Mouse (Mus musculus) ES-Bruce4 (cell line): ENCODE measurements around the gene Psmd11. TPM values are rescaled to one million over a fixed set of nuclear protein-coding genes. Genes with fewer than 3 reads are reported as not detected.

ENCODE experiments used
- H3K27ac ChIP-seq: 2 replicates; pipeline ENCODE4 v1.5.1; 2012; ENCODE audit warnings: low read length, inconsistent platforms; ENCODE audit not compliant: insufficient read depth
- H3K27me3 ChIP-seq: 2 replicates; pipeline ENCODE4 v1.6.1; 2012; ENCODE audit warnings: mild to moderate bottlenecking, low read length, inconsistent platforms; ENCODE audit not compliant: control insufficient read depth, poor library complexity, insufficient read depth, severe bottlenecking
- H3K36me3 ChIP-seq: 2 replicates; pipeline ENCODE4 v1.6.1; 2012; ENCODE audit warnings: inconsistent platforms, mild to moderate bottlenecking, low read length, moderate library complexity; ENCODE audit not compliant: control insufficient read depth, poor library complexity, insufficient read depth, severe bottlenecking
- H3K4me1 ChIP-seq: one replicate; pipeline ENCODE4 v1.8.1; 2011; ENCODE audit warnings: low read length; ENCODE audit not compliant: control insufficient read depth, insufficient read depth
- H3K4me3 ChIP-seq: 2 replicates; pipeline ENCODE4 v1.5.1; 2011; ENCODE audit warnings: low read depth, mild to moderate bottlenecking, low read length
- H3K9ac ChIP-seq: 2 replicates; pipeline ENCODE4 v1.6.1; 2012; ENCODE audit warnings: low read depth, mild to moderate bottlenecking, inconsistent platforms; ENCODE audit not compliant: poor library complexity, severe bottlenecking
- H3K9me3 ChIP-seq: replicated peaks from 2 replicates; pipeline ENCODE4 v1.6.1; 2012; ENCODE audit warnings: mild to moderate bottlenecking, low read length, inconsistent platforms; ENCODE audit not compliant: control insufficient read depth, poor library complexity, insufficient read depth, severe bottlenecking
- CTCF ChIP-seq: IDR thresholded peaks from one replicate; pipeline ENCODE4 v1.8.1; 2011; ENCODE audit warnings: low read depth, low read length
- EP300 ChIP-seq: IDR thresholded peaks from 2 replicates; pipeline ENCODE4 v1.6.1; 2011; ENCODE audit warnings: low read depth, low read length; ENCODE audit not compliant: insufficient read depth
- POLR2A ChIP-seq: IDR thresholded peaks from one replicate; pipeline ENCODE4 v1.8.1; 2011; ENCODE audit warnings: low read length; ENCODE audit not compliant: insufficient read depth
- polyA plus RNA-seq: library from polyadenylated mRNA; stranded (reverse); fragments of >200 nt; gene quantifications from 2 replicates; pipeline ENCODE4 v1.2.4, GENCODE M21; 2011; ENCODE audit warnings: low read depth; ENCODE audit not compliant: missing spikeins, insufficient read depth, insufficient read length

Gene Psmd11
- polyA plus RNA-seq, 1 experiment: 261 TPM

GRCm38 (mm10) chr11:80504519-80505385 is 76.3 kb downstream of the Psmd11 start:
- no peaks in the 10 kb centered on the region for H3K36me3 ChIP-seq
- H3K9ac ChIP-seq: no peak overlapping the region
- H3K9me3 ChIP-seq: no peaks in the 10 kb centered on the region
- no peak overlapping the region for H3K4me3 ChIP-seq
- no peak for TF ChIP-seq POLR2A
- TF ChIP-seq EP300: no peak
- TF ChIP-seq CTCF: no peak
- H3K4me1 ChIP-seq: no peaks in the 10 kb centered on the region
- H3K27ac ChIP-seq: no peak overlapping the region
- H3K27me3 ChIP-seq: no peaks in the 10 kb centered on the region

- no peak overlapping the region for H3K27ac ChIP-seq
- H3K4me1 ChIP-seq: no peaks in the 10 kb centered on the region
- TF ChIP-seq CTCF (no peak), POLR2A (no peak), EP300 (no peak)
- no peaks in the 10 kb centered on the region for H3K27me3 ChIP-seq
- no peaks in the 10 kb centered on the region for H3K36me3 ChIP-seq
- no peak overlapping the region for H3K9ac ChIP-seq
- H3K4me3 ChIP-seq: no peak overlapping the region
- H3K9me3 ChIP-seq: no peaks in the 10 kb centered on the region
These were observed 77.2 kb downstream of the Psmd11 start for GRCm38 (mm10) chr11:80505581-80505980.

- no peaks in the 10 kb centered on the region for H3K9me3 ChIP-seq
- TF ChIP-seq EP300 (no peak), POLR2A (no peak), CTCF (no peak)
- no peak overlapping the region for H3K27ac ChIP-seq
- no peaks in the 10 kb centered on the region for H3K4me1 ChIP-seq
- H3K9ac ChIP-seq: no peak overlapping the region
- H3K36me3 ChIP-seq: no peaks in the 10 kb centered on the region
- no peaks in the 10 kb centered on the region for H3K27me3 ChIP-seq
- H3K4me3 ChIP-seq: no peak overlapping the region
These were observed 78.1 kb downstream of the Psmd11 start for GRCm38 (mm10) chr11:80506483-80506882.

- H3K27me3 ChIP-seq: no peaks in the 10 kb centered on the region
- no peak overlapping the region for H3K4me3 ChIP-seq
- no peaks in the 10 kb centered on the region for H3K4me1 ChIP-seq
- H3K9me3 ChIP-seq: no peaks in the 10 kb centered on the region
- TF ChIP-seq CTCF (no peak), EP300 (no peak), POLR2A (no peak)
- H3K9ac ChIP-seq: no peak overlapping the region
- no peak overlapping the region for H3K27ac ChIP-seq
- H3K36me3 ChIP-seq: no peaks in the 10 kb centered on the region
These were observed 79.4 kb downstream of the Psmd11 start for GRCm38 (mm10) chr11:80507791-80508190.

- TF ChIP-seq CTCF (no peak), POLR2A (no peak), EP300 (no peak)
- no peaks in the 10 kb centered on the region for H3K27me3 ChIP-seq
- H3K36me3 ChIP-seq: no peaks in the 10 kb centered on the region
- H3K27ac ChIP-seq: no peak overlapping the region
- H3K4me1 ChIP-seq: no peaks in the 10 kb centered on the region
- H3K9me3 ChIP-seq: no peaks in the 10 kb centered on the region
- H3K9ac ChIP-seq: no peak overlapping the region
- H3K4me3 ChIP-seq: no peak overlapping the region
These were observed 80.2 kb downstream of the Psmd11 start for GRCm38 (mm10) chr11:80508361-80509175.

- Histone ChIP-seq H3K9me3 (no peaks in the 10 kb centered on the region), H3K9ac (no peak overlapping the region), H3K27me3 (no peaks in the 10 kb centered on the region), H3K36me3 (no peaks in the 10 kb centered on the region), H3K4me3 (no peak overlapping the region), H3K27ac (no peak overlapping the region), H3K4me1 (no peaks in the 10 kb centered on the region)
- TF ChIP-seq CTCF: no peak
- TF ChIP-seq EP300: no peak
- TF ChIP-seq POLR2A: no peak
These were observed 80.7 kb downstream of the Psmd11 start for GRCm38 (mm10) chr11:80509176-80509506.
